Mouse (Mus musculus): Measurements from ENCODE around the gene Ndc80.

- TF ChIP-seq POLR2A (IDR thresholded peaks at IDR 0.05; ENCODE audit: extremely low read depth, insufficient read depth, low read length) (no peak), CTCF (IDR thresholded peaks at IDR 0.05; ENCODE audit: low read depth, low read length) (no peak)
Measured at GRCm38 (mm10) chr17:71477481-71477880, 49.2 kb downstream of the Ndc80 start.
